Mouse (Mus musculus): ENCODE results near the gene Rtn2. TPM values are rescaled to one million over a fixed set of nuclear protein-coding genes. Genes with fewer than 3 reads are reported as not detected.
"Not testable (repeated sequence)": the region's sequence is repeated elsewhere in the genome, so short reads cannot be mapped to it uniquely, and the experiment has no call there.

Gene Rtn2
- polyA plus RNA-seq, 1 experiment from 2014 or later: 9.1 TPM

DNA sequence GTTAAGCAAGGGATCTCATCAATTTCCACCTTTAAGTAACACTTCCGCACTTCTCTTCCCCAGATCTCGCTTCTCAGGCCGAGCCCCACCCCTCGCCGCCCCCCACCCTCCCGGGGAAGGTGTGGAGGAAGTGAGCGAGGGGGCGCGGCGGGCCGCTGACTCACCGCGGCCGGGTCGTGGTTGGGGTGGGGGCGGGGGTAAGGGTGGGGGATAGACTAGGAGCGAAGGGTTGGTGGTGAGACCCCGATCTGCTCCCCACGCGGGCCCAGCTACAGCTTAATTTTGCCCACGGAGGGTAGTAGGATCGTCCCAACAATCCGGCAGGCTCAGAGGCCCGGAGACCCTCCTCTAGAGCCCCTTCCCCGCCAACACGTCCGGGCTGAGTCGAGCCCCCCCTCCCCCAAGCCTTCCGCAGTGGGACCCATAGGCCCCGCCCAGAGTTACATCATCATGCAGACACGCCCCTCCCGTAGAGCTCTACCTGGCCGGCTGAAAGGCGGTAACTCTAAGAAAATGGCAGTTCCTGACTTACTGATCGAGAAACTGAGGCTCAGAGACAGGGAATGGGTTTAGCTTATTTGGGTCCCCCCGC lies 10.2 kb upstream of the Rtn2 start:
- Histone ChIP-seq H3K36me3 (ENCODE audit: insufficient read depth) (peaks cover 11% of the 10 kb centered on the region), H3K9ac (peak overlapping the region; percentile 88), H3K4me3 (ENCODE audit: low read depth, low read length) (peak overlapping the region; percentile 99), H3K9me3 (ENCODE audit: low read depth, low read length) (no peaks in the 10 kb centered on the region), H3K4me1 (ENCODE audit: insufficient read depth) (0 out of 2 replicates have a peak, but pooled peaks cover 3% of the 10 kb centered on the region), H3K27ac (ENCODE audit: low read depth) (peak overlapping the region; percentile 94), H3K27me3 (ENCODE audit: insufficient read depth, low read length) (no peaks in the 10 kb centered on the region), H3K4me2 (peak overlapping the region; percentile 74)
- no peak for TF ChIP-seq CTCF (IDR thresholded peaks at IDR 0.05; ENCODE audit: low read depth)
- DNase-seq: peak; percentile 88
- under 1% methylated on average over 36 of the region's 36 CpGs for WGBS
- peak; percentile 42 for ATAC-seq (ENCODE audit: insufficient read depth)

DNA sequence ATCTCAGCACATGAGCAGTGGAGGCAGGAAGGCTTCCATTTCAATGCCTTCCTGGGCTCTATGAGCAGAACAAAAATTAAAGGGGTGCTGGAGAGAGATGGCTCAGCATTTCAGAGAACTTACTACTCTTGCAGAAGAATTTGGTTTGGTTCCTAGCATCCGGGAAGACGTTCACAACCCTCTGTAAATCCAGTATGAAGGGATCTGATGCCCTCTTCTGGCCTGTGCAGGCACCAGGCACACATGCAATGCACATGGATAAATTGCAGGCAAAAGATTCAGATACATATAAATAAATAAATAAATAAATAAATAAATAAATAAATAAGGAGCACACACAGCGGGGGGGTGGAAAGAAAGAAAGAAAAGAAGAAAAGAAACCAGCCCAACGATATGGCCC lies 6.2 kb upstream of the Rtn2 start:
- Histone ChIP-seq H3K36me3 (ENCODE audit: insufficient read depth) (no peaks in the 10 kb centered on the region), H3K9ac (no peak overlapping the region), H3K4me2 (no peak overlapping the region), H3K4me1 (ENCODE audit: insufficient read depth) (no peaks in the 10 kb centered on the region), H3K27ac (ENCODE audit: low read depth) (no peak overlapping the region), H3K27me3 (ENCODE audit: insufficient read depth, low read length) (peaks cover 37% of the 10 kb centered on the region), H3K9me3 (ENCODE audit: low read depth, low read length) (no peaks in the 10 kb centered on the region), H3K4me3 (ENCODE audit: low read depth, low read length) (no peak overlapping the region)
- peak; percentile 37; the same call in 1 of the 2 replicates for TF ChIP-seq CTCF (IDR thresholded peaks at IDR 0.05; ENCODE audit: low read depth)
- peak; percentile 18 for DNase-seq
- 49% methylated on average over 4 of the region's 4 CpGs for WGBS
- ATAC-seq (ENCODE audit: insufficient read depth): no peak

DNA sequence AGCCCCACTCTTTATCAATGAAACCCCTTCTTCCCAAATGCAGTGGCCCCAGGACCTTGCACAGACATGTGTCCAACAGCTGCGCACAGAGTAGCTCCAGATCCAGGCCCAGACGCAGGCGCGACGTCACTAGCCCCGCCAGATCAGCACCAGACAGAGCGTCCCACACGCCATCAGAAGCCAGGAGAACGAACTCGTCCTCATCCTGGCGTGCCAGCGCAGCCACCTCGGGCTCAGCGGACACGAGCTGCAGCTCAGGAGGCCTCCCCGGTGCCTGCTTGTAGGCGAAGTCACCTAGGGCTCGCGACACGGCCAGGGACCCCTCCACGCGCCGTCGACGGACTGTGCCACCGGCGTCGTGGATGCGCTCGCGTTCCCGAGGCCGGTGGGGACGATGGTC lies 3.4 kb upstream of the Rtn2 start:
- no peak for TF ChIP-seq CTCF (IDR thresholded peaks at IDR 0.05; ENCODE audit: low read depth)
- peaks cover 49% of the 10 kb centered on the region for H3K27me3 ChIP-seq (ENCODE audit: insufficient read depth, low read length)
- DNase-seq (no peak), ATAC-seq (ENCODE audit: insufficient read depth) (no peak)
- H3K27ac ChIP-seq (ENCODE audit: low read depth): no peak overlapping the region
- peak overlapping the region; percentile 27; the same call in 1 of the 2 replicates for H3K4me3 ChIP-seq (ENCODE audit: low read depth, low read length)
- 3% methylated on average over 34 of the region's 34 CpGs for whole genome bisulfite sequencing
- H3K9me3 ChIP-seq (ENCODE audit: low read depth, low read length): no peaks in the 10 kb centered on the region
- no peak overlapping the region for H3K9ac ChIP-seq
- no peaks in the 10 kb centered on the region; the same call in 1 of the 2 replicates for H3K4me1 ChIP-seq (ENCODE audit: insufficient read depth)
- no peaks in the 10 kb centered on the region for H3K36me3 ChIP-seq (ENCODE audit: insufficient read depth)
- peak overlapping the region; percentile 45 for H3K4me2 ChIP-seq

DNA sequence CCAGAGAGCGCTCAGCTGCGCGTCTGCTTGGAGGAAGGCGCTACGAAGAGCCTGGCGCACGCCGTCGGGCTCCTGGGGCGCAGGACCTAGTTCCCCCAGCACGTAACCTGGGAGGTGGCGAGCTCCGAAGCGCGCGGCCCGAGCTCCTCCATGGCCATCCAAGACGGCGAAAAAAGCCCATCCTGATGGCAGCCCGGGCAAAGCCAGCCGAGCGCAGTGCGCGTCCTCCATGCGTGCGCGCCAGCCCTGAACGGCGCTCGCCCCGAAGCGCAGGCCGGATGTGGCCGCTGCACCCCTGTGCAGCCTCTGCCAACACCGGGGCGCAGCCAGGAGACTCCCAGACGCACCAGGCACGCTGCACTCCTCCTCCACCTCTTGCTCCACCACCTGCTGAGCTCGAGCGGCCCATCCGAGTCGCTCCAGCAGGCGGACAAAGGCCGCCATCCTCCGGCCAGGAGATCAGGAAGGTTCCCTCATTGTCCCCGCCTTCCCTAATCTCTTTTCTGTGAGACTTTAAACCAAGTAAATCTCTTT lies 2.8 kb upstream of the Rtn2 start, which contains the start of gene Ppm1n:
Gene Ppm1n (minus strand): TSS at position 484 of the 534 bp plus-strand sequence.
- H3K4me2 ChIP-seq: peak within 1 kb of the TSS; percentile 45
- H3K36me3 ChIP-seq (ENCODE audit: insufficient read depth): no peaks in the 10 kb centered on the region
- H3K4me3 ChIP-seq (ENCODE audit: low read depth, low read length): peak within 1 kb of the TSS; percentile 27
- H3K9me3 ChIP-seq (ENCODE audit: low read depth, low read length): no peaks in the 10 kb centered on the region
- no peak within 1 kb of the TSS for H3K27ac ChIP-seq (ENCODE audit: low read depth)
- peaks cover 49% of the 10 kb centered on the region for H3K27me3 ChIP-seq (ENCODE audit: insufficient read depth, low read length)
- no peak for TF ChIP-seq CTCF (IDR thresholded peaks at IDR 0.05; ENCODE audit: low read depth)
- DNase-seq: no peak
- ATAC-seq (ENCODE audit: insufficient read depth): no peak
- under 1% methylated on average over 46 of the region's 46 CpGs for WGBS
- no peaks in the 10 kb centered on the region; the same call in 1 of the 2 replicates for H3K4me1 ChIP-seq (ENCODE audit: insufficient read depth)
- H3K9ac ChIP-seq: no peak within 1 kb of the TSS; the same call in 1 of the 2 replicates

DNA sequence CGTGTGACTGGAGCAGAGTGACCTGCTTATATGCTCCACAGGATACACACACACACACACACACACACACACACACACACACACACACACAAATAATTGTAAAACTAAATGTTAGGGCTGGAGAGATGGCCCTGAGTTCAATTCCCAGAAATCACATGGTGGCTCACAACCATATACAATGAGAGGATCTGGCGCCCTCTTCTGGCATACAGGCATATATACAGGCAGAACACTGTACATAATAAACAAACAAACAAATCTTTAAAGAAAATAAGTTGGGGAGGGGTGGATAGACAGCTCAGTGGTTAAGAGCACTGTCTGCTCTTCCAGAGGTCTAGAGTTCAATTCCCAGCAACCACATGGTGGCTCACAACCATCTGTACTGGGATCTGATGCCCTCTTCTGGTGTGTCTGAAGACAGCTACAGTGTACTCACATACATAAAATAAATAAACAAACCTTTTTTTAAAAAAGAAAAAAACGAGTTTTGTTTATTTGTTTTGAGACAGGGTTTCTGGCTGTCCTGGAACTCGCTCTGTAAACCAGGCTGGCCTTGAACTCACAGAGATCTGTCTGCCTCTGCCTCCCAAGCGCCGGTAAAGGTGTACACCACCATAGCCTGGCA lies 632 bp upstream of the Rtn2 start:
- DNase-seq: peak; percentile 55
- peak; percentile 63 for TF ChIP-seq CTCF (IDR thresholded peaks at IDR 0.05; ENCODE audit: low read depth)
- not testable (repeated sequence) for H3K9ac ChIP-seq; H3K4me1 ChIP-seq (ENCODE audit: insufficient read depth); H3K36me3 ChIP-seq (ENCODE audit: insufficient read depth); H3K27ac ChIP-seq (ENCODE audit: low read depth); H3K9me3 ChIP-seq (ENCODE audit: low read depth, low read length)
- H3K4me3 ChIP-seq (ENCODE audit: low read depth, low read length): peak overlapping the region; percentile 53; the same call in 1 of the 2 replicates
- 30% methylated on average over 6 of the region's 6 CpGs for WGBS
- peak overlapping the region; percentile 99 for H3K4me2 ChIP-seq
- ATAC-seq (ENCODE audit: insufficient read depth): peak; percentile 15; the same call in 1 of the 2 replicates
- peaks cover 49% of the 10 kb centered on the region for H3K27me3 ChIP-seq (ENCODE audit: insufficient read depth, low read length)

DNA sequence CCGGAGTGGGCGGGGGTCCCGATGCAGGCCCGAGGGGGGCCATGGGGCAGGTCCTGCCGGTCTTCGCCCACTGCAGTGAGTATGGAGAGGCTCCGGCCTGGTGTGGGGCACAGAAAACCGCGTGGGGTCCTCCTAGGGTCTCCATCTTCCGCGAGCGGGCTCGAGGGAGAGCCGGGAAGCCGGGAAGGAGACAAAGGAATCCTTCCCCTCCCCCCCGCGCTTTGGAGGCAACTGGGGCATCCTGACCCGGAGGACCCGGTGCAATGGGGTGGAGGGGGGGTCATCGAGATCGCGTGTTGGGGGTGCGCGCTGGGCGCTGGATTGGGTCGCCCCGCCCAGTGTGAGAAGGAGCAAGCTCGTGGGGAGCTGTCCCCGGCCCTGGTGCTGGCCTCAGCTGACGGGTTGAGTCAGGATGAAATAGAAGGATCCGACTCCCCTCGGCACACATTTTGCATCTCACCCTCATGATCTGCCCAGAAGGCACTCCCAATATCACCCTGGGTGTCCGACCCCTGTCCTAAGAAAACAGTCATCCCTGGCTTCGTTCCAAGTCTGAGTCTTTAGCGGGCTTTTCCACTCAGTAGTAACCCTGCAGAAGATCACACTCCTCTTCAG lies 474 bp downstream of the Rtn2 start:
- TF ChIP-seq CTCF (IDR thresholded peaks at IDR 0.05; ENCODE audit: low read depth): no peak
- 1% methylated on average over 35 of the region's 35 CpGs for WGBS
- H3K4me3 ChIP-seq (ENCODE audit: low read depth, low read length): peak overlapping the region; percentile 53
- H3K9ac ChIP-seq: peak overlapping the region; percentile 26
- ATAC-seq (ENCODE audit: insufficient read depth): peak; percentile 68
- peak overlapping the region; percentile 99 for H3K4me2 ChIP-seq
- DNase-seq: peak; percentile 82
- peaks cover 46% of the 10 kb centered on the region for H3K27me3 ChIP-seq (ENCODE audit: insufficient read depth, low read length)
- no peak overlapping the region for H3K27ac ChIP-seq (ENCODE audit: low read depth)
- no peaks in the 10 kb centered on the region for H3K36me3 ChIP-seq (ENCODE audit: insufficient read depth)
- H3K9me3 ChIP-seq (ENCODE audit: low read depth, low read length): no peaks in the 10 kb centered on the region
- H3K4me1 ChIP-seq (ENCODE audit: insufficient read depth): no peaks in the 10 kb centered on the region; the same call in 1 of the 2 replicates

DNA sequence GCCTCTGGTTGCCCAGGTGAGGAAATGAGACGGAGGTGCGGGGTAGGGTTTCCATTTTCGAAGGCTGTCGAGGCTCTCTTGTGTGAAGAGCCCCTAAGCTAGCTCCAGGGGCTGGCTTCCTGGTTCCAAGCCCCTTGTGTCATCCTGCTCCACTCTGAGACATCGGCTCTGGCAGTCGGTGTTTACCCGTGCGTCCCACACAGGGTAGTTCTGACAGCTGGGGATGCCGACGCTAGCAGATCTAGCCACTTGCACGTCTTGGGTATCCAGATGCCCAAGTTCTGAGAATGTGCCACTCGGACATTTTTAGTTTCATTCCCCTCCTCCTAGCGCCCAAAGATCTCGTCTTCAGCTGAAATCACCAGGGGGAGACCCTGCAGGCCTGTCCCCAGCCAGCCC lies 981 bp downstream of the Rtn2 start:
- no peak for TF ChIP-seq CTCF (IDR thresholded peaks at IDR 0.05; ENCODE audit: low read depth)
- Histone ChIP-seq H3K36me3 (ENCODE audit: insufficient read depth) (no peaks in the 10 kb centered on the region), H3K4me3 (ENCODE audit: low read depth, low read length) (peak overlapping the region; percentile 53; the same call in 1 of the 2 replicates), H3K4me1 (ENCODE audit: insufficient read depth) (no peaks in the 10 kb centered on the region; the same call in 1 of the 2 replicates), H3K9me3 (ENCODE audit: low read depth, low read length) (no peaks in the 10 kb centered on the region), H3K27ac (ENCODE audit: low read depth) (no peak overlapping the region), H3K4me2 (peak overlapping the region; percentile 99), H3K27me3 (ENCODE audit: insufficient read depth, low read length) (peaks cover 41% of the 10 kb centered on the region), H3K9ac (no peak overlapping the region)
- DNase-seq: no peak
- WGBS: 33% methylated on average over 14 of the region's 14 CpGs
- ATAC-seq (ENCODE audit: insufficient read depth): no peak

Data from lung, embryonic 14.5 days (tissue).